Comparison of ENCODE assay signal across 21 mouse cellular contexts in genomic region chr1:68780653-68781052, GRCm38 (mm10).
DNase-seq lines count a peak whose midpoint lies in the region; ATAC-seq and TF ChIP-seq lines count a peak whose summit lies in the region.
"Had no signal": no experiment of that assay in that cellular context is flagged by ENCODE, and none has a peak within 500 bp of the region (broad histone marks: within the 10 kb centered on the region; RNA-seq: fewer than 3 reads in every experiment).

No protein-coding gene starts in this region.

- CTCF ChIA-PET in Patski (lab: Charles Lee), result interaction anchor here (1.1 to 3.3 kb wide), 5 partner anchors 8 to 329 kb away, joined by 3 to 18 read pairs (median 4); no protein-coding TSS in a partner anchor

- peak overlapping the region; percentile 52 for H3K4me2 ChIP-seq in heart, embryonic 12.5 days
- H3K4me2 ChIP-seq in kidney, embryonic 15.5 days, result no peak overlapping the region
- H3K4me2 ChIP-seq: embryonic facial prominence, embryonic 15.5 days; forebrain, embryonic 12.5 days; hindbrain, embryonic 14.5 days; limb, embryonic 12.5 days; neural tube, embryonic 13.5 days had no signal

- no peak for ATAC-seq in heart, embryonic 12.5 days (ENCODE audit: insufficient number of reproducible peaks, low FRiP score)
- no peak for ATAC-seq in kidney, embryonic 15.5 days (replicated peaks; ENCODE audit: low FRiP score)
- peak; percentile 53 for ATAC-seq in Patski
- ATAC-seq: activated CD4-positive, CD25-positive, alpha-beta regulatory T cell, adult 4 months; intestine, embryonic 16.5 days; liver, postnatal 0 days had no signal

- H3K9ac ChIP-seq in heart, embryonic 12.5 days, result no peak overlapping the region
- no peak overlapping the region for H3K9ac ChIP-seq in kidney, embryonic 15.5 days
- H3K9ac ChIP-seq: embryonic facial prominence, embryonic 15.5 days; forebrain, embryonic 12.5 days; hindbrain, embryonic 14.5 days; limb, embryonic 12.5 days; liver, postnatal 0 days; neural tube, embryonic 13.5 days had no signal

- 0 out of 2 replicates have a peak overlapping the region, but pooled peaks have one; percentile 12 for H3K4me3 ChIP-seq in heart, embryonic 12.5 days
- H3K4me3 ChIP-seq in kidney, embryonic 15.5 days (replicated peaks), result no peak overlapping the region
- H3K4me3 ChIP-seq: embryonic facial prominence, embryonic 15.5 days; forebrain, embryonic 12.5 days; layer of hippocampus, adult 2 months; limb, embryonic 12.5 days; neural tube, embryonic 13.5 days had no signal

- H3K36me3 ChIP-seq in heart, embryonic 12.5 days, result no peaks in the 10 kb centered on the region
- H3K36me3 ChIP-seq in kidney, embryonic 15.5 days, result no peaks in the 10 kb centered on the region
- H3K36me3 ChIP-seq: embryonic facial prominence, embryonic 15.5 days; forebrain, embryonic 12.5 days; limb, embryonic 12.5 days; neural tube, embryonic 13.5 days had no signal

- H3K27me3 ChIP-seq in heart, embryonic 12.5 days (replicated peaks), result no peaks in the 10 kb centered on the region
- no peaks in the 10 kb centered on the region for H3K27me3 ChIP-seq in kidney, embryonic 15.5 days
- no peaks in the 10 kb centered on the region for H3K27me3 ChIP-seq in Patski
- H3K27me3 ChIP-seq: embryonic facial prominence, embryonic 15.5 days; forebrain, embryonic 12.5 days; limb, embryonic 12.5 days; neural tube, embryonic 13.5 days had no signal

- peaks cover 12% of the 10 kb centered on the region; the same call in 1 of the 2 replicates for H3K4me1 ChIP-seq in heart, embryonic 12.5 days (replicated peaks)
- no peaks in the 10 kb centered on the region for H3K4me1 ChIP-seq in kidney, embryonic 15.5 days
- H3K4me1 ChIP-seq: embryonic facial prominence, embryonic 15.5 days; forebrain, embryonic 12.5 days; limb, embryonic 12.5 days had no signal

- DNase-seq in heart, adult 11 months, result no peak
- no peak for DNase-seq in kidney, adult 18-20 months
- peak; percentile 0 for DNase-seq in 3134 (ENCODE audit: extremely low read depth, insufficient read length, low spot score)
- DNase-seq in Patski (ENCODE audit: low read depth, low spot score), result peak; percentile 42
- DNase-seq in thymus, postnatal 10 days (ENCODE audit: low spot score in 2 of 2), result no peak
- DNase-seq in urinary bladder, postnatal 10 days (ENCODE audit: low spot score), result no peak
- DNase-seq: adrenal gland, postnatal 36 days; cerebellum, postnatal 14 days; gastrocnemius, postnatal 25 days; liver, postnatal 0 days; right cerebral cortex, postnatal 4 days had no signal

- in situ Hi-C loops in Patski (cut with MboI; ENCODE audit: low pct_unique_long_range_greater_than_20kb), result no loop called here

- no peaks in the 10 kb centered on the region for H3K9me3 ChIP-seq in heart, embryonic 12.5 days (replicated peaks)
- no peaks in the 10 kb centered on the region for H3K9me3 ChIP-seq in kidney, embryonic 15.5 days (replicated peaks)
- H3K9me3 ChIP-seq: embryonic facial prominence, embryonic 15.5 days; forebrain, embryonic 12.5 days; limb, embryonic 12.5 days; neural tube, embryonic 13.5 days had no signal

- TF ChIP-seq CTCF in Patski (IDR thresholded peaks at IDR 0.05), result no peak

- H3K27ac ChIP-seq in heart, embryonic 12.5 days (ENCODE audit: poor library complexity, severe bottlenecking), result peak overlapping the region; percentile 88
- H3K27ac ChIP-seq in kidney, embryonic 15.5 days, result peak overlapping the region; percentile 14
- H3K27ac ChIP-seq: embryonic facial prominence, embryonic 15.5 days; forebrain, embryonic 12.5 days; hindbrain, embryonic 14.5 days; layer of hippocampus, adult 2 months; limb, embryonic 12.5 days; neural tube, embryonic 13.5 days had no signal

- POLR2A ChIA-PET in Patski (lab: Charles Lee), result no interaction called here

- WGBS in heart, embryonic 12.5 days, result 12% methylated on average over 2 of the region's 2 CpGs
- WGBS in kidney, embryonic 15.5 days, result 18% methylated on average over 2 of the region's 2 CpGs

Comparison
In these comparisons a context has a peak if more than half of its experiments do, and no peak if none do; other contexts are left out.
1. DNase-seq: peak in 3134 (single experiment) and Patski (single experiment); none in heart, adult 11 months (single experiment), kidney, adult 18-20 months (single experiment), thymus, postnatal 10 days (0 of 2) and urinary bladder, postnatal 10 days (single experiment).